Mouse (Mus musculus): ENCODE measurements around the gene Slc2a8. TPM values are rescaled to one million over a fixed set of nuclear protein-coding genes. Genes with fewer than 3 reads are reported as not detected.
"Not testable (repeated sequence)": the region's sequence is repeated elsewhere in the genome, so short reads cannot be mapped to it uniquely, and the experiment has no call there.

Slc2a8 gene
- 13.1 and 15.2 TPM in 2 replicates for polyA plus RNA-seq (2012; ENCODE audit: insufficient read depth, insufficient read length, missing spikeins)

DNA sequence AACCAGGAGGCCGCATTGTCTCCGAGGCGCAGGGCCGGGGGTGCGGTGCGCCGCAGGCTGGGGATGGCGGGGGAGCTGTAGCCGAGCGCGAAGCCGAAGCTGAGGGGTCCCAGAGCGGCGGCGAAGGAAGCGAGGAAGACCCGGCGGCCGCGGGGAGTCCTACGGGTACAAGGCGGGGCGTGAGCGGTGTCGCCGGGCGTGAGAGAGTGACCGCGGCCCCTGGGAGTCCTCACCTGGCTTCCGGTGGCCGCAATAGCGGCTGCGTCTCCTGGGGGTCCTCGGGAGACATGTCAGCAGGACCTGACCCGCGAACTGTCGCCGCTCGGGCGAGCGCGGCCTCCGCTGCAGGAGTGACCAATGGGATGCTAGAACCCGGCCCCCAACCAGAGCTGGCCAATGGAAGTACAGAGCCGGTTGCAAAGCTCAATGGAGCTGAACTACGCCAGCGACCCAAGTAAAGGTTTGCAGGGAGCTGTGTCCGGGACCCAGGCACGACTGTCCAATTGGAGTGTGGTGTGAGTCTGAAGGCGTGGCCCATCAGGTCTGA lies at the start of gene Slc2a8:
TSS of gene Slc2a8 (minus strand) at position 359 of the 547 bp plus-strand sequence.
- Histone ChIP-seq H3K4me1 (ENCODE audit: control insufficient read depth, insufficient read depth, insufficient read length, low read length) (no peaks in the 10 kb centered on the region), H3K27ac (replicated peaks; ENCODE audit: low read depth, low read length) (no peak within 1 kb of the TSS), H3K4me3 (ENCODE audit: insufficient read depth, low read depth, low read length) (peak within 1 kb of the TSS; percentile 79)

DNA sequence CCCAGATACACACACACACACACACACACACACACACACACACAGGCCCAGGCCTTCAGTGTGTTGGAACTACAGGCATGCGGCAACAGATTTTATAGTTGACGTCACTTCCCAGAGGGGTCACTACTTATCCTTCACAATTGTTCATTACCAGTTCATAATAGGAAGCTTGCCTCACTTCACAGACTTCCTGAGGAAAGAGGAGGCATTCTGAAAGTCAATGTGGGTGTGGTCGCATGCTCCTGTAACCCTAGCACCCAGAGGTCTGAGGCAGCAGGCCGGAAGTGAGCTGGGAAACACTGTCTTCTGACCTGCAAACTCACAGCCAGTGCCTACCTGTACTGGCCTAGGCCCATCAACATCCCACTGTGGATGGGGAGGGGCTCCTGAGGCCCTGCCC lies 43.2 kb upstream of the Slc2a8 start:
- H3K4me3 ChIP-seq (ENCODE audit: insufficient read depth, low read depth, low read length), result no peak overlapping the region
- H3K27ac ChIP-seq (replicated peaks; ENCODE audit: low read depth, low read length), result no peak overlapping the region
- no peaks in the 10 kb centered on the region; the same call in 1 of the 2 replicates for H3K4me1 ChIP-seq (ENCODE audit: control insufficient read depth, insufficient read depth, insufficient read length, low read length)

DNA sequence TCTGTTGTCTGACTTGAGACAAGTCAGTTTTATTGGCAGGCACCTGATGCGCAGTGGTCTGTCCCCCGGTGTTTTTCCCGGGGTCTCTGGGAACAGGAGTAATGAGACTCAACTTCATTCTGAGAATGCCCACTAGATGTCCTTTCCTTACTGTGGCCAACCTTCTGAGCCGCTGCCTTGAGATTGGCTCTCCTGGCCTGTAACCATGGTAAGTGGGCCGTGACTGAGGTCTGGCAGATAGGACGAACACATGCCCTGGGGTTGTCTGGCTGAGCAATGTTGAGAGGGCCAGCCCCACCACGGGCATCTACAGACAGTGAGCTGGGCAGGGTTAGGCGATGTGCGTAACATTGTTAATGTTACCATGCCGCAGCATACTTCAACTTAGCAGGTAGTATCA lies 42.7 kb upstream of the Slc2a8 start:
- H3K4me1 ChIP-seq (ENCODE audit: control insufficient read depth, insufficient read depth, insufficient read length, low read length), result no peaks in the 10 kb centered on the region; the same call in 1 of the 2 replicates
- no peak overlapping the region for H3K4me3 ChIP-seq (ENCODE audit: insufficient read depth, low read depth, low read length)
- H3K27ac ChIP-seq (replicated peaks; ENCODE audit: low read depth, low read length), result no peak overlapping the region

DNA sequence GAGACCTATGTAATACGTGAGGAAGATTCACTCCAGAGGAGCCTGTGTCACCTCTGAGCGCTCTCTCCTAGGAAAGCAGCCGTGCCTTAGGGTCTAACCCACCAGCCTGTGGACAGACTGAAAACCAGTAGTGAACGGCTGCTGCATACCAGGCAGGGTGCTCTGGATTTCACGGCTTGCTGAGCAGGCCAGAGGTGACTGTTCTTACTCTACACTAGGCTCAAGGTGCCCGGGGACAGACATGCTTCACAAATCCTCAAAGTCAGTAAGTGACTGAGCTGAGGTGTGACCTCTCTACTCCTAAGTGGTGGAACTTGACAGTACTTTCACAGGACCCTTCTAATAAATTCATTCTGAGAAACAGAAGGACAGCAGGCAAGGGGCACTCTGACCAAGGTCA lies 41.0 kb upstream of the Slc2a8 start:
- no peak overlapping the region for H3K4me3 ChIP-seq (ENCODE audit: insufficient read depth, low read depth, low read length)
- H3K27ac ChIP-seq (replicated peaks; ENCODE audit: low read depth, low read length), result no peak overlapping the region
- H3K4me1 ChIP-seq (ENCODE audit: control insufficient read depth, insufficient read depth, insufficient read length, low read length), result no peaks in the 10 kb centered on the region; the same call in 1 of the 2 replicates

DNA sequence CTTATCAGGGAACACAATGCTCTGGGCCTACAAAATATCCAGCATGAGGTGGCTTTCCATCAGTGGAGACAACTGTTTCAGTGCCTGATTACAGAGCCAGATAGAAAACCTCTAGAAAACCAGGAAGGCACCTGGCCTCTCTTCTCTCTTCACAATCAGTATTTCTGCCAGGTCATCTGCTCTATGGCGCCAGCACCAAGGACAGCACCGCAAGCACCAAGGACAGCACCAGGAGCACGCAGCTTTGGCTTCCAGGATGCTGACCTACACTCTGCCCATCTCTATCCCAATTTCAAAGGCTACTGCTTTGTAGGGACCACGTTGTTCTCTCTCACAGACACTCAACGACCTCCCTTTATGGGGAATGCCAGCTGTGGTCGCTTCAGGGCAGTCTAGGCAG lies 36.1 kb upstream of the Slc2a8 start:
- H3K27ac ChIP-seq (replicated peaks; ENCODE audit: low read depth, low read length), result no peak overlapping the region
- no peaks in the 10 kb centered on the region for H3K4me1 ChIP-seq (ENCODE audit: control insufficient read depth, insufficient read depth, insufficient read length, low read length)
- no peak overlapping the region for H3K4me3 ChIP-seq (ENCODE audit: insufficient read depth, low read depth, low read length)

DNA sequence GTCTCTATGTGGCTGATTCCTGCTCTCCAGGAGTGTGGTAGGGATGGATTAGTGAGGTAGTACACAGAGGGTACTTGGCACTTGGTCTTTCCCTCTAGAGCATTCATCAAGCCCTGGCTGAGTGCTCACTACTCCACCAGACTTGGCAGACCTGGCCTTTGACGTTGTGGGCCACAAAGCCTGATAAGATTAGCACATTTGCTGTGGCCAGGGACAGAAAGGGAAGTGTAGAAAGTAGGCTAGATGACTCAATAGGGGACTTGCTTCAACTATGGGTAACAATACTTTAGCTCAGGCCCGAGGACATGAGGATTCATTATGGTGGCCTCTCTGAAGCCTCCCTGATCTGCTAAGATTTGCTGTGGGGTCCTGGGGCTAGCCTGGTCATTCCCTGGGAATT lies 35.3 kb upstream of the Slc2a8 start:
- Histone ChIP-seq H3K4me1 (ENCODE audit: control insufficient read depth, insufficient read depth, insufficient read length, low read length) (no peaks in the 10 kb centered on the region), H3K27ac (replicated peaks; ENCODE audit: low read depth, low read length) (no peak overlapping the region), H3K4me3 (ENCODE audit: insufficient read depth, low read depth, low read length) (no peak overlapping the region)

DNA sequence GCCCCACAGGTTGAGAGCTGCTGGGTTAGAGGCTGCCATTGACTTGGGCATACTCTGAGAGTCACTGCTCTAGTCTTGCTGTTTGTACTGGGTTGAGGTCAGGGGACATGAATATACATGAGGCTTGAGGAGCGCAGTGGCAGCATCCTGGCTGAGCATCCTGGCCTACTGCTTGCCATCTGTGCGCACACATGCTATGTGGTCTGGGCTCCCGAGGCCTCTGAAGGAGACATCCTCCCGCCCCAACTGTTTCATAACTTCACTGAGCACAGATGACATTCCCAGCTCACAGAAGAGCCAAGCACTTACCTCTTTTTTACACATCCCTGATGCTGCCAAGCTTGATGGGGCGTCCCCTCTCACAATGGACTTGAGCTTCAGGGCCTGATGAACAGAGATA lies 33.0 kb upstream of the Slc2a8 start:
- Histone ChIP-seq H3K27ac (replicated peaks; ENCODE audit: low read depth, low read length) (no peak overlapping the region), H3K4me1 (ENCODE audit: control insufficient read depth, insufficient read depth, insufficient read length, low read length) (no peaks in the 10 kb centered on the region), H3K4me3 (ENCODE audit: insufficient read depth, low read depth, low read length) (no peak overlapping the region)

DNA sequence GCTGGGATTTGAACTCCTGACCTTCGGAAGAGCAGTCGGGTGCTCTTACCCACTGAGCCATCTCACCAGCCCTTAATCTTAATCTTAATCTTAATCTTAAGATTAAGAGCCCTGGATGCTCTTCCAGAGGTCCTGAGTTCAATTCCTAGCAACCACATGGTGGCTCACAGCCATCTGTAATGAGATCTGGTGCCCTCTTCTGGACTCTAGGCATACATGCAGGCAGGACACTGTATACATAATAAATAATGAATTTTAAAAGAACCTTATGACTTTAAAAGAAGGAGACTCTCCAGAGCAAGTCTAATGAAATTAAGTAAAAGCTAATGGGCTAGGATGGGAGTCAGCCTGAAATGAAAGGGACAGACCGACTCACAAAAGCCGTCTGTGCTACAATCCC lies 27.2 kb upstream of the Slc2a8 start:
- not testable (repeated sequence) for H3K4me1 ChIP-seq (ENCODE audit: control insufficient read depth, insufficient read depth, insufficient read length, low read length); H3K4me3 ChIP-seq (ENCODE audit: insufficient read depth, low read depth, low read length); H3K27ac ChIP-seq (replicated peaks; ENCODE audit: low read depth, low read length)

DNA sequence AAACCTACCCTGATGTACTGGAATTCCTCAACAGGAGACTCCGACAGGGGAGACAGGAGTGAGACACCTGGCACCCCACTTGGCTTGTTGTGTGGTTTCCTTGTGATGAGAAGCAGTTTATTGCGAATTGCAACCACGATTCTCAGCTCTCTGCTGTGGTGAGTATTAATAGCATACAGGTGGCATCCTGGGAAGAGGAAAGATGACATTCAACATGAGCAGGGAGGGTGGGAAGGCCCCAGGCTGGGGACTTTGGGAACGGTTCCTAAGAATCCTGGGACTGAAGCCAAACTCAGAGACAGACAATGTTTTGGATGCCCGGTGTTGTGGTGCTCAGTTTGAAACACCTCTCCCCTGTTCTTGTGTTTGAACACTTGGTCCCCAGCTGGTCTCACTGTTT lies 23.2 kb upstream of the Slc2a8 start:
- Histone ChIP-seq H3K4me3 (ENCODE audit: insufficient read depth, low read depth, low read length) (no peak overlapping the region), H3K4me1 (ENCODE audit: control insufficient read depth, insufficient read depth, insufficient read length, low read length) (no peaks in the 10 kb centered on the region), H3K27ac (replicated peaks; ENCODE audit: low read depth, low read length) (no peak overlapping the region)

DNA sequence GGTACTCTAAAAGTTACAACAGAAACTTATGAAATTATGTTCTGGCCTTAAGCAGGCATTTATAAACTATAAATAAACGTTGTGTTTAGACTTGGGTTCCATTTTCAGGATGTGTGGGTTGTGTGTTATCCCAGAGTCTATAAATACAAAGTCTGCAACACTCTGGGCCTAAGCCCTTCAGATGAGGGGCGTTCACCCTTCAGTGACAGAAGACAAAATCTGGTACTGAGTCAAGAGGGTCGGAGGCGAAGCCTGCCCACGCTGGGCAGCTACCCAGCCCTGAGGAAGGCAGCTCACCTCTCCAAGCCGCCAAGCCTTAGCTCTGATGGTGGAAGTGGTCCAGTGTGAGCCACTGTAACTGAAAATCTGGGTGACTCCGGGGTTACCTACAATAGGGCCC lies 20.3 kb upstream of the Slc2a8 start:
- Histone ChIP-seq H3K4me1 (ENCODE audit: control insufficient read depth, insufficient read depth, insufficient read length, low read length) (no peaks in the 10 kb centered on the region), H3K27ac (replicated peaks; ENCODE audit: low read depth, low read length) (no peak overlapping the region), H3K4me3 (ENCODE audit: insufficient read depth, low read depth, low read length) (no peak overlapping the region)

DNA sequence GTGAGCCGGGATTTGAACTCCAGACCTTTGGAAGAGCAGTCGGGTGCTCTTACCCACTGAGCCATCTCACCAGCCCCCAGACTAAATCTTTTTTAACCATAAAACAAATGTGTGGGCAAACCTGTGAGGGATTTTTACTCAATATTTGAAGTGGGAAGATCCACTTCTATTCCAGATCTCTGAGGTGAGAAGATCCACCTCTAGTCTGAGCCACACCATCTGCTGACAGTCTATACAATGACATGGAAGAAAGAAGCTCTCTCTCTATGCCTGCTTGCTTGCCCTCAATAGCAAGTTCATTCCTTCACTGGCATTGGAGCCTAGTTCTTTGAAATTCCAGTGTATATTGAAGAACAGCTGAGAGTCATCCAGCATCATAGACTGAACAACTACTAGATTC lies 17.9 kb upstream of the Slc2a8 start:
- Histone ChIP-seq H3K4me3 (ENCODE audit: insufficient read depth, low read depth, low read length) (no peak overlapping the region), H3K4me1 (ENCODE audit: control insufficient read depth, insufficient read depth, insufficient read length, low read length) (no peaks in the 10 kb centered on the region), H3K27ac (replicated peaks; ENCODE audit: low read depth, low read length) (no peak overlapping the region)

DNA sequence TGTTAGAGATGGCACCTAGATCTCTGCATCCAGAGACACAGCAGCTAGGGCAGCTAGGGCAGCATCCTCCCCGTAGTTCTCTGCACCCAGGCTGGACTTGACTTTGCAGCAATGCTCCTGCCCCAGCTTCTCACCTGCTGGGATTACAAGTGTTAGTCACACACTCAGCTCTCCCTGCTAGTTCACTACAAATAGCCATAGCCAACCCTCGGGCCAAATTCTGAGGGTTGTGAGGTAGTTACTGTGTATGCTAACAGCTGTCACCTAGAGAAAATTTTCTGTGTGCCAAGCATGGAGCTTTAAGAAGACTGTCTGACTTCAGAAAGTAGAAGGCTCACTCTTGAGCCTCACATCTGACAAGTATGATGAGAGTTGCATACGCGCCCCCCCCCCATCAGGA lies 15.9 kb upstream of the Slc2a8 start:
- H3K4me3 ChIP-seq (ENCODE audit: insufficient read depth, low read depth, low read length), result no peak overlapping the region
- no peak overlapping the region for H3K27ac ChIP-seq (replicated peaks; ENCODE audit: low read depth, low read length)
- no peaks in the 10 kb centered on the region for H3K4me1 ChIP-seq (ENCODE audit: control insufficient read depth, insufficient read depth, insufficient read length, low read length)

DNA sequence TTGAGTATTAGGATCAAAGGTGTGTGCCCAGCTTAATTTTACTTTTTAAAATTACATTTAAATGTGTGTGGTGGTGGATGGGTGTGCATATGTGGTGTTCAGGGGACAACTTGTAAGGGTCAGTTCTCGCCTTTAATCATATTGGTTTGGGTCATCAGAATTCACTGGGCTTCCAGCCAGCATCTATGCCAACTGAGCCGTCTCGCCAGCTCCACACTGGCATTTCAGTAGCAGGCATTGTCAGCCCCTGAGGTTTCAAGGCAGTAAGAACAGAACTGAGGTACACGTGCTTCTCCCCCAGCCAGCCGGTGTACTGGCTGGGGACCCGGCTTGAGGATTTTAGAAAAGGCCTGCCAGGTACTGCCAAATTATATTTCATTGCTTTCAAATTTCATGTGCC lies 15.2 kb upstream of the Slc2a8 start:
- Histone ChIP-seq H3K4me1 (ENCODE audit: control insufficient read depth, insufficient read depth, insufficient read length, low read length) (no peaks in the 10 kb centered on the region), H3K27ac (replicated peaks; ENCODE audit: low read depth, low read length) (no peak overlapping the region), H3K4me3 (ENCODE audit: insufficient read depth, low read depth, low read length) (no peak overlapping the region)

DNA sequence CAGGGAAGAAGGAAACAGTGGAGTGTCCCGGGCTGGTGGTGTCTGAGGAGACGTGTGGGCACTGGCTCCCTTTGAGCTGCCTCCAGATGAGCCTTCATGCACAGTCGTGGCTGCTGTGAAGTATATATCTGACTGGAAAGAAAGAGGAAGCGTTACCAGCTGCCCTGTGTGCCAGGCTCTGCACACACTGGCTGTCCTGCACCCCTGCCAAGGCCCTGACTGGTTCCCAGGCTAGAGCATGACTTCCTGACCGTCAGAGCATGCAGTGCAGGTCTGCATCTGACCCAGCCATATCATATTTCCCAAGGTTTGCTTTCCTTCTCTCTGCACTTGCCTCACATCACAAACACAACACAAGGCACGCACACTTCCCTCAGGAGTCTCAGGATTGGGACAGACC lies 10.2 kb upstream of the Slc2a8 start:
- Histone ChIP-seq H3K4me3 (ENCODE audit: insufficient read depth, low read depth, low read length) (no peak overlapping the region), H3K27ac (replicated peaks; ENCODE audit: low read depth, low read length) (no peak overlapping the region), H3K4me1 (ENCODE audit: control insufficient read depth, insufficient read depth, insufficient read length, low read length) (no peaks in the 10 kb centered on the region)

DNA sequence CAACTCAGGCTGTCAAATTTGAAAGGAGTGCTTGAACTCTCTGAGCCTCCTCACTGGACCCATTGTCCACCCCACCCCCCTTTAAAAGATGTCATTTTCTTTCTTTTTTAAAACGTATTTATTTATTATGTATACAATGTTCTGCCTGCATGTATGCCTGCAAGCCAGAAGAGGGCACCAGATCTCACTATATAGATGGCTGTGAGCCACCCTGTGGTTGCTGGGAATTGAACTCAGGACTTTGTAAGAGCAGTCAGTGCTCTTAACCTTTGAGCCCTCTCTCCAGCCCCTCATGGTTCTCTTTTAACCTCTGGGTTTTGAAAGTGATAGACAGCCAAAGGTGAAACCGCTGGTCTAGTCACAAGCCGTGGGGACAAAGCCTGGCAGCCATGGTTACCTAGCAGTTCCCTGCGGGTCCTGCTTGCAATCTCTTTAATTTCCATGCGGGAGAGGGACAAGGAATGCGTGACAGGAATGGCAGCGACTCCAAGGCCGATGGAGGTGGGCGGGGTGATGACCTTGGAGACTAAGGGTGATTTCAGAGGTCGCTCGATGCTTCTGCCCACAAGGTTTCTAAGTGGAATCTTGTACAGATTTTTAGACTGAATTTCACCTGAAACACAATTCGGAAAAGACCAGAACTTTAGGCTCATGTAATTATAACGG lies 8.4 kb upstream of the Slc2a8 start:
- Histone ChIP-seq H3K27ac (replicated peaks; ENCODE audit: low read depth, low read length) (no peak overlapping the region), H3K4me1 (ENCODE audit: control insufficient read depth, insufficient read depth, insufficient read length, low read length) (no peaks in the 10 kb centered on the region), H3K4me3 (ENCODE audit: insufficient read depth, low read depth, low read length) (no peak overlapping the region)

DNA sequence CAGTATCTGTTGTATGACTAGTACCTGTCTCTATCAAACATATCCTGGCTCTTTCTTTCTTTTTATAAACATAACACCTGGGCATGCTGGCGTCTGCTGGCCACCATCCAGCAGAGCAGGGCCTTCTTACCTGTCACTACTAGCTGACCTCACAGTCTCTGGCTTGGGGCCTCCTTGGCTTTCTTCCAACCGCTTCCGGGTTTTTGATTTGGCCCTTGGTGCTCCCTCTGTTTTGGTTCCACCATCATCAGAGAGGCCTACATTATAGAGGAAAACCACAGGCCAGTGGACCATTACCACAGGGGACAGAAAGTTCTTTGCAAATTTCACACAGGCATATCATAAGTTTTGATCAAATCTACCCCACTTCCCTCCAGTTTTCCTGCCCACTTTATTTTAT lies 7.5 kb upstream of the Slc2a8 start:
- no peak overlapping the region for H3K4me3 ChIP-seq (ENCODE audit: insufficient read depth, low read depth, low read length)
- no peak overlapping the region for H3K27ac ChIP-seq (replicated peaks; ENCODE audit: low read depth, low read length)
- H3K4me1 ChIP-seq (ENCODE audit: control insufficient read depth, insufficient read depth, insufficient read length, low read length), result no peaks in the 10 kb centered on the region
